Mouse (Mus musculus) neural tube, postnatal 0 days (tissue): ENCODE results near the gene Gm49398. TPM values are rescaled to one million over a fixed set of nuclear protein-coding genes. Genes with fewer than 3 reads are reported as not detected.

Source experiments
- microRNA-seq: library from miRNA; unstranded; fragments of <30 nt; microRNA quantifications from one replicate; pipeline ENCODE4, GENCODE M21; 2016
- polyA plus RNA-seq: library from polyadenylated mRNA; unstranded; fragments of >200 nt; fragmentation: Nextera tagmentation; extraction: Ambion mirVana; gene quantifications from 2 replicates; pipeline ENCODE4 v1.2.1, GENCODE M21; 2015

The Gm49398 gene
- polyA plus RNA-seq = not detected in 2 replicates

DNA sequence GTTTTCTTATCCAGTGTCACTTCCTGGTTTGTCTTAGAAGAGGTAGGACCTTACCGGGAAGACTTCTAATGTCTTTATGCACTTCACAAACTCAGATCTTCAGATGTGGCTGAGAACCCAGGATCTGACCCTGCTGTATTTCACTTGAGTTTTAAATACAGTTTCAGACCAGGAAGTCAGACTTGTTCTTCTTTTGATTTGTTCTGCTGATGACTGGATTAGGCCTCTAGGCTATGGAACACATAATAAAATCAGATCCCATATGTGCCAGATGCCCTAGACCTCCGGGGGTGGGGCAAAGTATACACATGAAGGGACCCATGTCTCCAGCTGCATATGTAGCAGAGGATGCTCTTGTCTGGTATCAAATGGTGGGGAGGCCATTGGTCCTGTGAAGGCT, at the start of gene Gm49398:
Gm49398 (minus strand) TSS at position 101 of the 400 bp plus-strand sequence.

DNA sequence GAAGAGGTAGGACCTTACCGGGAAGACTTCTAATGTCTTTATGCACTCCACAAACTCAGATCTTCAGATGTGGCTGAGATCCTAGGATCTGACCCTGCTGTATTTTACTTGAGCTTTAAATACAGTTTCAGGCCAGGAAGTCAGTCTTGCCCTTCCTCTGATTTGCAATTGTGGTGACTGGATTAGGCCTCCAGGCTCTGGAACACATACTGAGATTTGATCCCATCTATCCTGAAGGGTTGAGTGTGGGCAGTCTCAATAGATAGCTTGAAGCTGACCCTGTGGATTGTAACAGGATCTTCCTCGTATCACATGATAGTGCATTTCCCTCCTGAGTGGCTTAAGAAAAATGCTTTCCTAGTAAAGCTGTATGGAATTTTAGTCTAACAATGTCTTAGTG, 33.4 kb downstream of the Gm49398 start, which contains the start of gene Cts8:
Cts8 (minus strand) TSS at position 101 of the 400 bp plus-strand sequence.

DNA sequence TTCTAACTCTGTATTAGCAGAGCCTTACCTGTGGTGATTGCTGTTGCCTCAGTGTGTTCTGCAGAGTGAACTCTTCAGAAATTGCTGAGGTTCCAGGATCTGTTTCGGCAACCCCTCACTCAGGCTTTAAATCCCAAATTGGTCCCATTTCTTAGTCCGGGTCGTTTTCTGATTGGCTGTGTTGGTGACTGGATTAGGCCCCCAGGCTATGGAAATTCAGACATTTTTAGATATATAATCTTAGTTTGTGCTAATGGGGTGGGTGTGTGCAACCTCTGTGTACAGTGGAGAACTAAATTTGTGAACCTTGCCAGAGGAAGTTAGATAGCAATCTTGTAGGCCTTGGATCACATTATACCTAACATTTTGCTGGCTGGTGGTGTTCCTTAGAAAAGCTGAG, 85.3 kb downstream of the Gm49398 start, which contains the start of gene Cts6:
Cts6 (minus strand) TSS at position 101 of the 400 bp plus-strand sequence.

Small RNA genes lying within 50 kb of the gene (microRNA-seq; reads per million reads assigned to microRNA genes)
- gene Gm27704 = not detected

Other genes starting within 250 kb of the Gm49398 start
- not detected in 2 replicates for gene Ctsq, start 248.2 kb downstream of the Gm49398 start, polyA plus RNA-seq
- gene Ctsr, start 124.6 kb downstream of the Gm49398 start, polyA plus RNA-seq = not detected in 2 replicates
- not detected in 2 replicates for gene Cts6, start 85.4 kb downstream of the Gm49398 start, polyA plus RNA-seq
- gene Cts8, start 33.5 kb downstream of the Gm49398 start, polyA plus RNA-seq = not detected in 2 replicates
- not detected in 2 replicates for gene Cts7, start 69.4 kb upstream of the Gm49398 start, polyA plus RNA-seq